Mouse (Mus musculus): ENCODE results near the gene Sap30bp.

Gene Sap30bp

GRCm38 (mm10) chr11:115933108-115933746, at the start of gene Sap30bp, which contains the start of gene Recql5:
TSS of gene Sap30bp (plus strand) at chr11:115933282.
TSS of gene Recql5 (minus strand) at chr11:115933477.
- DNase-seq (ENCODE audit: low read depth), result peak; percentile 99

GRCm38 (mm10) chr11:115884361-115884760, 48.7 kb upstream of the Sap30bp start:
- no peak for DNase-seq (ENCODE audit: low read depth)

DNA sequence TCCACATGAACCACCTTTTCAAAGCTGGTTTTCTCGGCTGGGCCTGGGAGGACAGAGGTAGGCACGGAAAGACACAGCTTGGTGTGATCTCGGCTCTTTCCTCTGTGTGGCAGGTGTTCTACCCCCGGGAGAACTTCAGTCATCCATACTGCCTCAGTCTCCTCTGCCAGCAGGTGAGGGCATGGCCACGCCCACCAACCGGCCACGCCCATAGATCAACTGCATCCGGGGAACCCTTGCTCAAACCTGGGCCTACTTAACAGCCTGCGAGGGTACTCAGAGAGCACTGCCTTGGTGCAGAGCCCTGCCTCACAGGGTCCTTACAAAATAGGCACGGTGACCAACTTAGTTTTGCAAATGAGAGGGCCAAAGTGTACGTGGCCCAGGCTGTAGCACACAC, 47.8 kb upstream of the Sap30bp start:
- DNase-seq (ENCODE audit: low read depth), result no peak

DNA sequence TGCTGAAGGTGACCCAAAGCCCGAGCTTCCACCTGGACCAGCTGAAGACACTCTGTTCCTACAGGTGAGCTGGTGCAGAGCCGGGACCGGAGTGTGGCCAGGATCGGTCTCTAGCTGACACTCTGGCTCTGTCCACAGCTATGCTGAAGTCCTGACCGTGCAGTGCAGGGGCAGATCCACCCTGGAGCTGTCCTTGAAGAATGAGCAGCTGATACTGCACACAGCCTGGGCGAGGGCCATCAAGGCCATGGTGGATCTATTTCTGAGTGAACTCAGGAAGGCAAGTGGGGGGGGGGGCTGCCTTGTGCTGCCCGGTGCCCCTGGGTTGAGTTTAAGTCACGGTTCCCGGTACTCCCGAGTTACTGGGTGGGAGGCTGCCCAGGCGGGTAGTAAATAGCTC, 46.6 kb upstream of the Sap30bp start:
- DNase-seq (ENCODE audit: low read depth), result no peak

DNA sequence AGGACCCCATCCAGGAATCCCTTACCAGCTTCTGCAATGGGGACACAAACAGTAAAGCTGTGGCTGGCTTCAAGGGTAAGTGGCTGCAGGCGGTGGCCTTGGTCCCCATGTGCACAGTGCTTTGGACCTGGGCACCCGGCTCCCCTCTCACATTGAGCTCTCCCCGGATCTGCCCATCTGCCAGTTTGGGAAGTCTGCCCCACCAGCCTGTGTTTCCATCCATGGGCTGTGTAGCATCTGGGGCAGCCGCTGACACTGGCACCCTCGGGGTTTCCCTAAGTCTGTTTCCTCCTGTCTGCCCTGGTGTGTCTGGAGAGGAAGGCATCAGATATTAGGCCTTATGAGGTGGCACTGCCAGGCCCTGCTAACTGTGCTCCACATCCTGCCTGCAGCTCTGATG, 45.1 kb upstream of the Sap30bp start:
- no peak for DNase-seq (ENCODE audit: low read depth)

GRCm38 (mm10) chr11:115889159-115889558, 43.9 kb upstream of the Sap30bp start:
- DNase-seq (ENCODE audit: low read depth), result no peak

DNA sequence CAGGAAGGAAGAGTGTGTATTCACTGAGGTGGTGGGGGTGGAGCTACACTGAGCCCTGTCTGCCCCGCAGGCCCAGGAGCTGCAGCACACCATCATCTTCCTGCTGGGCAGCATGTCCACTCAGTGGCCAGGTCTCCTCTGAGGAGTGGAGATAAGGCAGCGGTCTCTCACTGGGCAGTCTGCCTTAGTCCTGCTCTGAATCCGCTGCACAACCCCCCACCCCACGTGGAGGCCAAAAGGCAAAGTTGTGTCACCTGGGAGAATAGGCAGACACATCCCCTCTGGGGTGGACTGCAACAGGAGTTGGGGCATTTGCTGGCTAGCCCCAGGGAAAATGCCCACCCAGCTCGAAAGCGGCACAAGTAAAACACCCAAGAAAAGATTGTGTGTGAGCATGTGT, 40.9 kb upstream of the Sap30bp start:
- no peak for DNase-seq (ENCODE audit: low read depth)

DNA sequence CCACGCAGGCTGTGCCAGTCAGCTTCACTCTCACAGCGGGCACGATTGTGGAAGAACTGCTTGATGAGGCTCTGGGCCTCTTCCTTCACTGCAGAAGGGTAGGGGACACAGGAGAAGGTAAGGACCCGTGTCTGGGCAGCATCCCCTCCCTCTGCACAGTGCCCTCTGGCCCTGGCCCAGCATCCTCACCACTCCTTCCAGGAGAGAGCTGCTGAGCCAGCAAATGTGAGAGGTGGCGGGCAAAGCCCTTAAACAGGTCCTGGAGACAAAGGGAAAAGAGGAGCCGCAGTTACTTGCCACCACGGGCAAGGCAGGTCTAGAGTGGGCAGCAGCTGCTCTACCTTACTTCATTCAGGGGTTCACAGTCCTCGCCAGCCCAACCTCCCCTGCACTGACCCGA, 40.0 kb upstream of the Sap30bp start:
- DNase-seq (ENCODE audit: low read depth), result no peak

DNA sequence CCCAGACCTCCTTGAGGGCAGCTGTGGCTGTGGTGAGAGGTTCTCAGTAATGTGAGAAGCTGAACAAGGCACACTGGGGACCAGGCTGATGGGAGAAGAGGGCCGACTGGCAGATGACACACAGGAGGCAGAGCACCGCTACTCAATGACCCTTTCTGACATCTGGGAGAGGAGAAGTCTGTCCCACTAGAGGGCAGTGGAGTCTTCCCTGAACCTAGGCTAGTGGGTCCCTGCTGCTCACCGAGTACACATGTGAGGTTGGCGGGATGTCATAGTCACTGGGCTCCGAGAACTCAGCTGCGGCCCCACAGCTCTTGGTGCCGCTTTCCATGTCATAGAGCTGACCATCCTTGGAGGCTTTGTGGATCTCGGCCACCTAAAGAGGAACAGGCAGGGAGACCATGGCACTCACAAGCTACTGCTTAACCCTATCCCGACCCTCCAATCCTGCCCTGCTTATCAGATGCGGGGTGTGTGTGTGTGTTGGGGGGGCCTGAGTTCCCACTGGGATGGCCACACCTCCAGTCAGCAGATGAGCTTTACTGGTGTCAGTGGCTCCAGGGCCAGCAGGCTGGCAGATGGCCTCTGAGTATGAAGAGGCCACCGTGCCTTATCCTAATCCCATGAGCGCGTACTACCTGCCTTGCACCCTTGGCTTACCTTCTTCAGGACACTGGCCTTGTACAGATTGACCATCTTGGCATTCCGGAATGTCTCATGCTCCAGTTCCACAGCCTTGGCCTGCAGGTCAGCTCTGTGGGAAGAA, 38.1 kb upstream of the Sap30bp start:
- DNase-seq (ENCODE audit: low read depth), result no peak

GRCm38 (mm10) chr11:115898446-115898845, 34.6 kb upstream of the Sap30bp start:
- no peak for DNase-seq (ENCODE audit: low read depth)

- DNase-seq (ENCODE audit: low read depth), result peak; percentile 45
Measured at GRCm38 (mm10) chr11:115898886-115899285, 34.2 kb upstream of the Sap30bp start.

DNA sequence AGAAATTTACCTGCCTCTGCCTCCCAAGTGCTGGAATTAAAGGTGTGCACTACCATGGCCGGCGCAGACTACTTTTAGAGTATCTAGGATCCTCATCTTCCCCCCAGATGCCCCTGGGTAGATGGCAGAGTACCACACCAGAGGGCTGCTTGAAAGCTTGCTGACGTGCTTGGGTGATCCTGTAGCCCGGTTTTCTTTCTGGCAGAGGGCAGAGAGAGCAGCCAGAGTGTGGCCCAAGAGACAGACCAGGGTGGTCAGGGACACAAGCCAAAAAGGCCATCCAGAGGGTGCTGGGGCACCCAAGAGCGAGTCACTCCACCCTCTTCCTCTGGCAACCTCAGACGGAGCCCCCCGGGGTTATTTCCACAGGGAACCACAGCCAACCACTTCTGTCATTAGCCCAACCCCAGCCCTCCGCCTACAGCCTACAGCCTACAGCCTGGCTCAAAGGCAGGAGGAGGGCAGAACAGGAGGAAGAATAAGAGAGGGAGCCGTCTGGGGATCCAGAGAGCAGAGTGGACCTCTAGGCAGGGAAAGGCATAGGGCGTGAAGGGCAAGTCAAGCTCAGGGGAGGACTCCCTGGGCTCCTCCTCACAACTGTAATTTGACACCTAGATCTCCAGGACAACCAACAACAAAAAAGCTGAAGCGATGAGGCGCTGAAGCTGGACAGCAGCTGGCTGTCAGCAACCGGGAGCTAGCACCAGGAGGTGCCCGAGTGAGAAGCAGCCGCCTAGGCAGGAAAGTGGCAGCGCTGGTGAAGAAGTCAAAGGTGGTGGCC, 33.4 kb upstream of the Sap30bp start, which contains the start of gene Smim5:
Smim5 (plus strand) TSS at position 481 of the 781 bp plus-strand sequence.
- peak; percentile 76 for DNase-seq (ENCODE audit: low read depth)

- DNase-seq (ENCODE audit: low read depth), result no peak
Measured at GRCm38 (mm10) chr11:115900561-115901337, 32.3 kb upstream of the Sap30bp start.

DNA sequence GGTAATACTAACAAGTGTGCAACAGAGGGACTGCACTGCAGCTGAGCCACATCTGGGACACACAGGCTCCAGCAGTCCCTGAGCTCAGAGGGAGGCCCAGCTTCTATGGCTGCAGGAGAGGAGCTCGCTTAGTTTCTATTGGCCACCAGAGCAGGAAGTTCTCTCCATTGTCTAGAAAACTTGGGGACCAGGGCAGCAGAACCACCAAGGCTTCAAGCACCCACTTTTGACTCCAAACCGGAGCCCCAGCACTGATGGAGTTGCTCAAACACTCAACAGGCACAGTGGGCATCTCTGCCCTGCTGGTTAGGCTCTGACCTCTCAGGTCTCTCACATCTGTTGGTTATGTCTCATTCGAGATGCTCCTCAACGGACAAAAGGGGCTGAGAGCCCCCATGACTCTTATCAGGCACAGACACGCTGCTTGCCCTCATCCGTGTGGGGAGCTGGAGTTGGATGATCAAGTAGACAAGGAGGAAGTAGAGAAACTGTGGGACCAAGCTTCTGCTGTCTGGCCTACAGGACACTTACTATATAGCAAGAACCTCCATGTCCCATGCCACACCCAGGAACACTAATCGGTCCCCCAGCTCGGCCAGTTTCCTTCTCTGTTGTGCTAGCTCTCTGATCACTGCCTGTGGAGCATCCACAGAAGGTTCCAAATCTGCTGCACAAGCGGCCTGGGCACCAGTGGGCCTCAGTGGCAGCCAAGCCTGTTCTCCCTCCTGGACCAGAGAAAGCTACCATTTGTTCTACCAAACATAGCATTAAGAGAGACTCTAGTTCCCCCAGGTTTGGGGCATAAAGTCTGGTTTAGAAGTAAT, 31.5 kb upstream of the Sap30bp start:
- no peak for DNase-seq (ENCODE audit: low read depth)

GRCm38 (mm10) chr11:115902177-115902576, 30.9 kb upstream of the Sap30bp start:
- DNase-seq (ENCODE audit: low read depth), result no peak

GRCm38 (mm10) chr11:115902831-115903230, 30.3 kb upstream of the Sap30bp start:
- peak; percentile 82 for DNase-seq (ENCODE audit: low read depth)

DNA sequence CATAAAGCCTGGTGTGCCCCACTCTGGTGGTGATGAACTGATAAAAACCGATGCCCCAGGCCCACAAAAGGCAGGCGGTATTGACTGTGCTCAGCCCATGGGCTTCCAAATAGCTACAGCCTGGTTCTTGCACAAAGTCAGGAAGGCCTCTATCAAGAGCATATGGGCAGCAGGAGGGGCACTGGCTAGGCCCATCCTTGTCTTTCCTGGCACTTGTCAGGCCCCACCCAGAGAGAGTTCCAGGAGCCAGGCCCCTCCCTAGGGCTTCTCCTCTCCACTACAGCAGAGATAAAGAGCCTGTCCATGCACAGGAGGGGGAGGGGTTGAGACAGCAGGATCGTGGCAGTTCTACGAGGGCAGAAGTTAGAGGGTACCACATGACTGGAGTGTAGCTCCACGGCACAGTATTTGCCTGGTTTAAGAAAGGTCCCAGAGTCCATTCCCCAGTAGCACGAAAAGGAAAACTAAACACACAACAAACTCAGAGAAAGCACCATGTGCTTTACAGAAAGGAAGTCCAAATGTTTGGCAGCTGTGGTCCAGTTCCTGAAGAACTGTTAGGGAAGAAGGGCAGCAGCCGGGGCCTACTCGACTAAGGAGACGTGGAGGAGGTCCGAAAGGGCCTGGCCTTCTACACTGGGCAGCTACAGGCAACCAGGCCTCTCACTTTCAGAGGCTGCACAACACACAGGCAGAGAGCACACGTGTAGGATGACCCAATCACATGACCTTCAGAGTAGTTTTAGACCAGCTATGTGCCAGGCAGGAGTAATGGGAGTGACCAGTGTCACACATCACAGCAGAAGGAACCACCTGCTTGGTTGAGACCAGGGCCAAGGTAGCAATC, 29.5 kb upstream of the Sap30bp start:
- peak; percentile 17 for DNase-seq (ENCODE audit: low read depth)

DNA sequence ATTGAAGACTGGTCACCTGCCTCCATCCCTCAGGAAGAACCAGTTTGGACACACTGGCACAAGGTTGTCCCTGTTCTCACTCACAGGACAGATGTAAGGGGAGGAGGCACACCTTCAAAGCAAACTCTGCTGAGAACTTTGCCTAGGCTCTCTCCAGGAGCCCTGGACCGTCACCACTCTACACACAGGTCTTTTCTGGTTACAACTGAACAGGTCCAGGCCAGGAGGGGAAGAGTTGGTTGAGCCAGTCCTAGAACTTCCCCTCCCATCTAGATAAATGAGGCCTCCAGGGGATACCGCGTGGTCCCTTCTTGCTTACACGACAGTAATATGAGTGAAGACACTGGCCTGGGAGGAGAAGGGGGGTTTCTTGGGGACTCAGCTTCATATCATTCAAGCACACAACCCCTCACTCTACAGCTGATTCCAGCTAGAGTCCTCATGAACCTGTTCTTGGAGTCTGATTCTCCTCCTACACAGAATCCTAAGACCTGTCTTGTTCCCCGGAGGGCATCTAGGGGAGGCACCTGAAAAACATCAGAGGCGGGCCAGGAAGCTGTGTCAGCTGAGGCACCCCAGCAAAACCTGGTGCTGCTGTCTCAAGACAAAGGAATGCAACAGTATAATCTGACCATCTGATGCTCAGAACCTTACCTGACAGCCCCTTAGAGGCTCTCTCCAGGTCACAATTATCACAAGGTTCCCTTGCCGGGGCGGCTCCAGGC, 28.7 kb upstream of the Sap30bp start:
- DNase-seq (ENCODE audit: low read depth), result no peak
